Mouse (Mus musculus): ENCODE data around the gene Il17rd.

- TF ChIP-seq CTCF (IDR thresholded peaks at IDR 0.05; ENCODE audit: extremely low read depth, insufficient read length, insufficient replicate concordance, low read depth, low read length) (no peak), POLR2A (IDR thresholded peaks at IDR 0.05; ENCODE audit: low read depth, low read length) (no peak)
These were observed 11.3 kb downstream of the Il17rd start for GRCm38 (mm10) chr14:27050043-27050442.

Data from small intestine, adult 2 months (tissue).